In the genomic region with DNA sequence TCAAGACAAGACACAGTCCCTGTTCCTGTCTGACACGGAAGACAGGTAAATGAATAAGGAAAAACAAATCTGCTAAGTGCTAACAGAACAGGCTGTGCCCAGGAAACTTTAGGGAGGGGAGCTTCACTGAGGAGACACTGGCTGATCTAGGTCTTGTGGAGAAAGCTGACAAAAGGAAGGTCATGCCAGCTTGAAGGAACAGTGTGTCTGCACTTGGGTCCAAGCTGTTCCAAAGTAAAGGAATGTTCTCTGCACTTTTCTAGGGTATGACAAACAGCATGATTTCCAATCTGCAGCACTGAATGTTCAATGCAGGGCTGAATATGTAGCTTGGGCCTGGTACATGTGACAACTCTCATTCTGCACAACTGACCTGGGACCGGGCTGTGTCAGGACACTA, we compare ENCODE assay signal across 17 mouse cellular contexts.
"Had no signal": no experiment of that assay in that cellular context is flagged by ENCODE, and none has a peak within 500 bp of the region (broad histone marks: within the 10 kb centered on the region; RNA-seq: fewer than 3 reads in every experiment).

No protein-coding gene starts in this region.

- H3K9ac ChIP-seq: neural tube, embryonic 12.5 days; neural tube, embryonic 13.5 days; neural tube, embryonic 15.5 days; stomach, embryonic 15.5 days had no signal

- H3K4me1 ChIP-seq: neural tube, embryonic 12.5 days; neural tube, embryonic 13.5 days; stomach, embryonic 15.5 days had no signal

- H3K9me3 ChIP-seq: neural tube, embryonic 12.5 days; neural tube, embryonic 13.5 days; neural tube, embryonic 15.5 days; stomach, embryonic 15.5 days had no signal

- H3K27ac ChIP-seq: neural tube, embryonic 12.5 days; neural tube, embryonic 13.5 days; neural tube, embryonic 15.5 days; stomach, embryonic 15.5 days; stomach, postnatal 0 days had no signal

- H3K36me3 ChIP-seq: neural tube, embryonic 12.5 days; neural tube, embryonic 13.5 days; neural tube, embryonic 15.5 days; stomach, embryonic 15.5 days had no signal

- H3K4me2 ChIP-seq: neural tube, embryonic 12.5 days; neural tube, embryonic 13.5 days; neural tube, embryonic 15.5 days; stomach, embryonic 15.5 days had no signal

- DNase-seq: retina, postnatal 1 day; right cerebral cortex, adult 18-20 months; right cerebral cortex, postnatal 14 days; right cerebral cortex, postnatal 25 days; right cerebral cortex, postnatal 4 days; spleen, adult 18-20 months; thymus, adult 18-20 months; thymus, adult 2 months; thymus, postnatal 14 days; thymus, postnatal 25 days; thymus, postnatal 36 days; thymus, postnatal 4 days had no signal

- H3K27me3 ChIP-seq: neural tube, embryonic 12.5 days; neural tube, embryonic 13.5 days; neural tube, embryonic 15.5 days; stomach, embryonic 15.5 days had no signal

- H3K4me3 ChIP-seq: neural tube, embryonic 12.5 days; neural tube, embryonic 13.5 days; neural tube, embryonic 15.5 days; stomach, embryonic 15.5 days had no signal
